Mouse (Mus musculus) thymus, adult 2 months (tissue): ENCODE measurements at regions not wholly inside any gene's neighbourhood (a gene's known extent, or its start where the extent isn't known, plus 50 kb on each side); places are given as distances from the start of the nearest gene placed in this dataset.

ENCODE experiments used
- CTCF ChIP-seq: fragments of 200-500 bp; IDR thresholded peaks from 2 replicates; pipeline ENCODE4 v1.5.1; 2012; ENCODE audit warnings: mild to moderate bottlenecking, control low read depth, low read length, moderate library complexity, borderline replicate concordance; ENCODE audit not compliant: control insufficient read depth, poor library complexity, insufficient read depth; ENCODE audit errors: extremely low read depth
- POLR2A ChIP-seq: fragments of 200-500 bp; IDR thresholded peaks from 2 replicates; pipeline ENCODE4 v1.6.1; 2012; ENCODE audit warnings: mild to moderate bottlenecking, low read length, control low read depth, moderate library complexity; ENCODE audit not compliant: control insufficient read depth, poor library complexity, insufficient read depth; ENCODE audit errors: extremely low read depth

DNA sequence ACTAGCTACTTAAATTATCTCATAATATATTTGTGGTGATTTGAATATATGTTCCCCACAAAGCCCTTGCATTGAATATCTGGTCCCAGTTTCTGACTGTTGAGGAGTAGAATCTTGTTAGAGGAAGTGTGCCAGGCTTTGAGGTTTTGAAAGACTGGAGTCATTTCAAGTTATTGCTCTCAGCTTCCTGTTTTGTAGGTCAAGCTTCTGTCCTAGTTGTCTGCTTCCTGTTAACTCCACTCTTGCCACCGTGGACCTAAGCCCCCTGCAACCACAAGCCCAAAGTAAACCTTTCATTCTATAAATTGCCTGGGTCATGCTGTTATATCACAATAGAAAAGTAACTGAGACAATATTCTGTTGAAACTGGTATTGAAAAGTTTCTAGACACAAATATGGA is 1232.3 kb upstream of the Lrrc6 start:
- TF ChIP-seq CTCF (no peak), POLR2A (no peak)
